Mouse (Mus musculus) small intestine, adult 2 months (tissue): ENCODE measurements around the gene Gja5. TPM values are rescaled to one million over a fixed set of nuclear protein-coding genes. Genes with fewer than 3 reads are reported as not detected.

Experiments
- H3K27ac ChIP-seq: fragments of 200-500 bp; 2 replicates; pipeline ENCODE4 v1.5.1; 2012; ENCODE audit warnings: low read depth, low read length, control low read depth, inconsistent platforms; ENCODE audit not compliant: insufficient read depth
- H3K27me3 ChIP-seq: fragments of 200-500 bp; 2 replicates; pipeline ENCODE4 v1.6.1; 2012; ENCODE audit warnings: mild to moderate bottlenecking, moderate library complexity, low read length, inconsistent platforms; ENCODE audit not compliant: control insufficient read depth, insufficient read depth
- H3K36me3 ChIP-seq: fragments of 200-500 bp; 2 replicates; pipeline ENCODE4 v1.6.1; 2012; ENCODE audit warnings: mild to moderate bottlenecking, low read length, control low read depth, inconsistent platforms; ENCODE audit not compliant: control insufficient read depth, insufficient read depth
- H3K4me1 ChIP-seq: fragments of 200-500 bp; 2 replicates; pipeline ENCODE4 v1.6.1; 2012; ENCODE audit warnings: low read length, inconsistent platforms, mixed read lengths; ENCODE audit not compliant: control insufficient read depth, insufficient read depth, insufficient read length
- H3K4me3 ChIP-seq: fragments of 200-500 bp; 2 replicates; pipeline ENCODE4 v1.5.1; 2012; ENCODE audit warnings: low read depth, mild to moderate bottlenecking, control low read depth, inconsistent platforms, low read length, moderate library complexity
- CTCF ChIP-seq: fragments of 200-500 bp; IDR thresholded peaks from 2 replicates; pipeline ENCODE4 v1.5.1; 2012; ENCODE audit warnings: low read depth, mild to moderate bottlenecking, control low read depth, inconsistent platforms, low read length, moderate library complexity, mixed read lengths; ENCODE audit not compliant: insufficient replicate concordance, insufficient read length; ENCODE audit errors: extremely low read depth
- POLR2A ChIP-seq: fragments of 200-500 bp; IDR thresholded peaks from 2 replicates; pipeline ENCODE4 v1.6.1; 2012; ENCODE audit warnings: low read depth, mild to moderate bottlenecking, control low read depth, inconsistent platforms, low read length, moderate library complexity
- WGBS: fragments of 180-500 bp; shearing (Covaris S2); methylation state at CpG from one replicate; pipeline ENCODE4 v1.1.7; 2018; 5-methylcytosine and 5-hydroxymethylcytosine counted together
- polyA plus RNA-seq: library from polyadenylated mRNA; depleted of rRNA; stranded (reverse); fragments of >200 nt; gene quantifications from 2 replicates; pipeline ENCODE4 v1.2.3, GENCODE M21; 2012; rRNA removed

Gene Gja5
- polyA plus RNA-seq, 1 experiment: 0.62 TPM

GRCm38 (mm10) chr3:97104696-97105430 lies 200.4 kb downstream of the Gja5 start:
- no peak for TF ChIP-seq CTCF
- TF ChIP-seq POLR2A: no peak
- 0 out of 2 replicates have a peak, but pooled peaks cover 1% of the 10 kb centered on the region for H3K4me1 ChIP-seq
- no peaks in the 10 kb centered on the region for H3K27me3 ChIP-seq
- 73% methylated on average over 1 of the region's 1 CpGs for WGBS
- no peak overlapping the region for H3K4me3 ChIP-seq
- no peak overlapping the region for H3K27ac ChIP-seq
- no peaks in the 10 kb centered on the region for H3K36me3 ChIP-seq

GRCm38 (mm10) chr3:97117511-97117910 lies 213.0 kb downstream of the Gja5 start:
- WGBS: 90% methylated on average over 6 of the region's 6 CpGs
- TF ChIP-seq CTCF (no peak), POLR2A (no peak)
- no peak overlapping the region for H3K4me3 ChIP-seq
- H3K4me1 ChIP-seq: no peaks in the 10 kb centered on the region
- H3K27ac ChIP-seq: no peak overlapping the region
- H3K27me3 ChIP-seq: no peaks in the 10 kb centered on the region
- H3K36me3 ChIP-seq: no peaks in the 10 kb centered on the region

- H3K36me3 ChIP-seq: no peaks in the 10 kb centered on the region
- no peak overlapping the region for H3K27ac ChIP-seq
- 58% methylated on average over 12 of the region's 12 CpGs for WGBS
Measured at GRCm38 (mm10) chr3:97118313-97118712, 213.8 kb downstream of the Gja5 start.

GRCm38 (mm10) chr3:97124193-97124592 lies 219.7 kb downstream of the Gja5 start:
- H3K27ac ChIP-seq: no peak overlapping the region
- no peak overlapping the region for H3K4me3 ChIP-seq
- no peaks in the 10 kb centered on the region for H3K27me3 ChIP-seq
- no peak for TF ChIP-seq POLR2A
- no peak for TF ChIP-seq CTCF
- H3K36me3 ChIP-seq: no peaks in the 10 kb centered on the region
- 24% methylated on average over 7 of the region's 7 CpGs for WGBS
- no peaks in the 10 kb centered on the region for H3K4me1 ChIP-seq

More at GRCm38 (mm10) chr3:97118313-97118712, 213.8 kb downstream of the Gja5 start:
- Histone ChIP-seq H3K27me3 (no peaks in the 10 kb centered on the region), H3K4me1 (no peaks in the 10 kb centered on the region), H3K4me3 (no peak overlapping the region)
- no peak for TF ChIP-seq POLR2A
- TF ChIP-seq CTCF: no peak; the same call in 1 of the 2 replicates

Other genes starting within 250 kb of the Gja5 start
- gene Ankrd35, start 234.6 kb upstream of the Gja5 start, polyA plus RNA-seq: 0.74 and 1.8 TPM in 2 replicates
- 10.1 and 17.9 TPM in 2 replicates for gene Pias3, start 208.3 kb upstream of the Gja5 start, polyA plus RNA-seq
- 0.70 and 1.2 TPM in 2 replicates for gene Nudt17, start 196.1 kb upstream of the Gja5 start, polyA plus RNA-seq
- 20.0 and 47.6 TPM in 2 replicates for gene Polr3c, start 177.1 kb upstream of the Gja5 start, polyA plus RNA-seq
- 7.5 and 17.7 TPM in 2 replicates for gene Rnf115, start 177.0 kb upstream of the Gja5 start, polyA plus RNA-seq
- gene Pdzk1, start 75.4 kb upstream of the Gja5 start, polyA plus RNA-seq: 11.4 and 58.3 TPM in 2 replicates
- gene Cd160, start 75.3 kb upstream of the Gja5 start, polyA plus RNA-seq: 2.4 and 3.4 TPM in 2 replicates
- gene Gpr89, start 653 bp downstream of the Gja5 start, polyA plus RNA-seq: 11.5 and 23.5 TPM in 2 replicates
- gene Gja8, start 21.3 kb downstream of the Gja5 start, polyA plus RNA-seq: not detected in 2 replicates